Mouse (Mus musculus) cerebellum, postnatal 14 days (tissue): ENCODE measurements around the gene Prox1.

Experiments used
- DNase-seq, 2 experiments: peaks; one replicate each; pipeline ENCODE4 v3.0.0; 2021; ENCODE audit warnings: mixed read lengths in 2 of 2

Gene Prox1

DNA sequence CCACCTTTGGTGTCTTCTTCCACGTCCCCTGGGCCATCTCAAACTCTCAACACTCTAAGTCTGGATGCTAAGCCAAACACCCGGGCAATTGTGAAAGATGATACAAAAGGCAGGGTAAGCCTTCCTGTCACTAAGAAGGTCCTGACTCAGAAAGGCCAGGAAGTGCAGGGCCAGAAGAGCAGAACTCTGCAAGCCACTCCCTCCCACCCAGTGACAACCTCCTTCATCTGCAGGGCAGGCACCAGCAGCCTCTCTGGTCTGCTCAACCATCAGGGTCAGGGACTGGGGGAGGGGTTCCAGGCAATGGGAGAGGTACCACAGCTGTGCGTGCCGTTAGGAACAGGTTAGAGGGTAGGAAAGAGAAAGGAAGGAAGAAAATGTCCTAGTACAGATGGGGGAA is 27.9 kb downstream of the Prox1 start:
- DNase-seq, result no peak

- no peak for DNase-seq
Observed at GRCm38 (mm10) chr1:190140519-190140918, 30.0 kb downstream of the Prox1 start.

- DNase-seq, result no peak
Observed at GRCm38 (mm10) chr1:190139711-190140405, 30.7 kb downstream of the Prox1 start.

GRCm38 (mm10) chr1:190137943-190138342 is 32.6 kb downstream of the Prox1 start:
- peak; percentile 59 to 68 for DNase-seq

DNA sequence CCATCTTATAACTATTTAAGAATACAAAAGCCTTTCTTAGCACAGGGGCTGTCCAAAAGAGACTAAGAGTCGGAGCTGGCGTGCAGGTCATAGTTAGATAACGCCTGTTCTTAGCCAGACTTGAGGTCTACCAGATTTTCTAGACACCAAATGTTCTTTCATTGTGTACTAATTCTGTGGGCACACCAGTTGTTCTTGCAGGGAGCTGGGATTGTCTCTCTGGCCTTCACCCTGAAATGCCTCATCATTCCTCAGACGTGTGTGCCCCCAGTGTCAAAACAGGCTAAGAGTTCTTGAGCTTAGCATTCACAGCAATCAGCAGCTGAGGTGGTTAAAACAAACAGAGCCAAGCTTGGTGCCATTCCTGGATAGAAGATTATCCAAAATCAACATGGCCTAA is 37.6 kb downstream of the Prox1 start:
- DNase-seq, result no peak

- DNase-seq, result no peak
Observed at GRCm38 (mm10) chr1:190130888-190131287, 39.6 kb downstream of the Prox1 start.

DNA sequence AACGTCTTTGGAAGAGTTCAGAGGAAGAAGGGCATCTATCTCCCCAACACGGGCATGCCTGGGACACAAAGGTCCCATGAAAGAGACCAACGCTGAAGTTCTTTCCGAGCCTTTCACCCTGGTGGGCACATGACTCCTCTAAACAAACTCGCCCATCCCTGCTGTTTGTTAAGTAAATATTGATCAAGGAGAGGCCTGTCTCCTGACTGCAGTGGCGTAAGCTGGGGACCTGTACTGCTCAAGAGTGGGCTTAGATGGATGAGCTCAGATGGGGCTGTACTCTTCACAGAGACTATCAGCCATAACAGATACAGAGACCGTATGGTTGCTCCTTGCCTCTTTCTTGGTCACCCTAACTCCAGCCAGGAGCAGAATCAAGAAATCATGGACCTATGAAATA is 41.0 kb downstream of the Prox1 start:
- DNase-seq, result no peak

- DNase-seq, result no peak
Observed at GRCm38 (mm10) chr1:190128674-190129322, 41.7 kb downstream of the Prox1 start.

GRCm38 (mm10) chr1:190127878-190128277 is 42.6 kb downstream of the Prox1 start:
- DNase-seq, result peak in 1 of 2 experiments; percentile 31

DNA sequence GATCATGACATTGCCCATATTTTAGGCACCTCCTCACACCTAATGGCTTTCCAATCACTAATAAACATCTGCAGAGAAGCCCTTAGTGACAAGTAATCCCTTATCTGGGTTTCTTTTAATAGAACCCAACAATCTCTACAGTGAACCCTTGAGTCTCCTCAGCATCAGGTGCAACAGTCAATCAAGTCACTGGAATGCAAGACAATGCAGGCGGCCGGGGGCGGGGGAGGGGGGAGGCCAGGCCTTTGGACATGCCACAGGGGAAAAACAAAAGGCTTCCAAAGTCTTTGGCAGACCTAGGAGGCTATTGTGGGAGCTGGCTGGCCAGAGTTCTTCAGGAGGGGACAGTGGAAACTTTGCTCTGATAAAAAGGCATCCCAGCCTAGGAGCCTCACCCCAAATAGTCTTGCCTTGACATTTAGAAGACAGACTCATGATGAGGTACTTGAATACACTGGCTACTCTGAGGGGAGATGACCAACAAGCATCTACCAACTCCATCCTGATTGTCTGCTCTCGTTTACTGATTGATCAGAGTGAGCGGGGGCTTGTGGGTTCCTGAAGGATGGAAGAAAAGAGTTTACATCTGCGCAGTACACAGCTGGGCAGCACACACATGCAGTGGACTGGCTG is 43.2 kb downstream of the Prox1 start:
- no peak for DNase-seq

DNA sequence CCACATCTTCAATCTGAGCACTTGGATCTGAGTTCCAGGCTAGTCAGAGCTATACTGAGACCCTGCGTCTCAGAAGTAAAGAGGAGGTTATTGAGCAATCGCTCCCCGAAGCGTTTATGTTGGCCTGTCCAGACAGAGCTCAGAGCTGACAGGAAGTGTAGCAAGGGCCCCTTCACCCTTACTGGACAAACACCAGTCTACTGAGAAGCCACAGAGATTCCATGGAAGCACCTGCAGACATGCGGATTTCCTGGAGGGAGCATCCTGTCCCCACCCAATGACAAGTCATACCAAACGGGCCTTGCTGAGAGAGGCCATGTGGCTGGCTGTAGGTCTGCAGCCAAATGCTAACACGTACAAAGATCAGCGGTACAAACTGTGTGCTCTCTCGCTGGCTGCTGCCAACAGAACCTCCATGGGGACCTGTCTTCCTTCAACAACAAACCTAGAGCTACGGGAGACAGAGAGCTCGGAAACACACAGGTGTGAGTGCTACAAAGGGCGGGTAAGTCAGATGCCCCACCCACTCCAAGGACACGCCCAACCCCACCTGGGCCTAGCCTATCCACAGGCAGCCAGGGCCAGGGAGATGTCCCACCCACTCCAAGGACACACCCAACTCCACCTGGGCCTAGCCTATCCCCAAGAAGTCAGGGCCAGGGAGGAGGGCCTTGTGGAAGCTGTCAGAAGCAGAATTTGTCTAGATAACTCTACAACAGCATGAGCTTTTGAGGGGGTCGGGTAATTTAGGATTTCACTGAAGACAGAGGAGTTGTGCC is 45.4 kb downstream of the Prox1 start:
- DNase-seq, result no peak

DNA sequence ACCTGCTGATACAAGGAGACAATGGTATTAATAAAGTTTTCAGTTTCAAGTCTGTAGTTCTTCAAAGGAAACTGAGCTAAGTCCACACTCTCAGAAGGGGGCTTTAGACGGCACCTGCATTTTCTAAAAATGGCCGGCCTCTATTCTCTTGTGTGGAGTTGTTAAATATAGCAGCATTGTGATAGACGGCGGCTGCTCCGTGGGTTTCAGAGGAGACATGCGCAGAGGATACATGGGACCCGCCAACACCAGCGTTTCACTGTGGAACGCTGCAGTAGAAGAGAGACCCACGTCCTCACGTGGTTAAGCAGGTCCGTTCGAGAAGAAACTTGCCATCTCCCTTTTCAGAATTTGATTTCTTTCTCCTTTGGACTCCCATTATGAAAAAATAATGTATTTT is 47.1 kb downstream of the Prox1 start:
- no peak for DNase-seq

- no peak for DNase-seq
Observed at GRCm38 (mm10) chr1:190115985-190116384, 54.5 kb downstream of the Prox1 start.

DNA sequence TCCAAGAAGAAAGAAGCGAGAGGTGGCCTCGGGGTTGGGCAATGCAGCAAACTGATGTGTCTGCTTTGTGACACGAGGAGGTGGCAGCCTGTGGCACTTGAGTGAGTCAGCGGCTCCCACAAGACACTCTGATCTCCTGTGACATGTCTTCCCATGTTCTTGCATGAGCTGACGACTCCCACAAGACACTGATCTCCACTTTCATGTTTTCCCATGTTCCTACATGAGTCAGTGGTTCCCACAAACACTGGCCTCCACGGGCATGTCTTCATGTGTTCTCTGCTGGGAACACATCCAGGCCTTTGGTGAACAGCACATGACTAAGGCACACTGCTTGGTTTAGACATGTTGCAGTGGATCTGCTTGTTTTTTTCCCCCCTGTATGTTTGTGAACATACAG is 58.8 kb downstream of the Prox1 start:
- DNase-seq, result no peak

DNA sequence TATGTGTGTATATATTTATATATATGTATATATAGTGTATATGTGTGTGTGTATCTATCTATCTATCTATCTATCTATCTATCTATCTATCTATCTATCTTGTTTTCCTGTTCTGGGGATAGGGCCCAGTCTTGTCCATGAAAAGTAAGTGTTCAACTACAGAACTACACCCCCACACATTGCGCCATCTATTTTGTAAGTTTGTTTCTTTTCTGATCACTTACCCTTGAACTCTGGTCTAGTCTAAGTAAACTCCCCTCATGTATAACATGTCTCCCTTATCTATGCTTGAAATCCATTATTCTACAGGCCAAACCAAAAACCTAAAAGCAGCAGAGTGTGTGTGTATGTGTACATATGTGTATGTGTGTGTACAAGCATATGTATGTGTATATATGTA is 62.9 kb downstream of the Prox1 start:
- no peak for DNase-seq

GRCm38 (mm10) chr1:190106674-190107420 is 63.7 kb downstream of the Prox1 start:
- DNase-seq, result no peak

DNA sequence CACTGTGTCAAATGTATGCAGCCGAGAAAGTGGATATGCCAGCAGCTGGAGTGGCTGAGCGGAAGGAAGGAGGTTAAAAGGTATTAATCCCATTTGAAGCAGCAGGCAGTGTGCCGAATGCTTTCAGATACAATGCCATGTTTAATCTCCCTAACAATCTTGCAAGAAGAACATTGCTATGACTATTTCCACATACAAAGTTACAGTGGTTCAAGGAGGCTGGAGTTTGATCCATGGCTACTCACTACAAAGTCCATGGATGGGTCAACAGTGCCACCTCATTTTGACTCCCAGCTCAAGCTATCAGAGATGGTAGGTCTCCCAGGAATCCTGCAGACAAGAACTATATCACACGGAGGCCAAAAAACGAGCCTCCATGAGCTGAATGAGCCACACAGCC is 64.5 kb downstream of the Prox1 start:
- no peak for DNase-seq

GRCm38 (mm10) chr1:190093326-190093725 is 77.2 kb downstream of the Prox1 start:
- no peak for DNase-seq

GRCm38 (mm10) chr1:190092076-190092475 is 78.4 kb downstream of the Prox1 start:
- DNase-seq, result no peak

DNA sequence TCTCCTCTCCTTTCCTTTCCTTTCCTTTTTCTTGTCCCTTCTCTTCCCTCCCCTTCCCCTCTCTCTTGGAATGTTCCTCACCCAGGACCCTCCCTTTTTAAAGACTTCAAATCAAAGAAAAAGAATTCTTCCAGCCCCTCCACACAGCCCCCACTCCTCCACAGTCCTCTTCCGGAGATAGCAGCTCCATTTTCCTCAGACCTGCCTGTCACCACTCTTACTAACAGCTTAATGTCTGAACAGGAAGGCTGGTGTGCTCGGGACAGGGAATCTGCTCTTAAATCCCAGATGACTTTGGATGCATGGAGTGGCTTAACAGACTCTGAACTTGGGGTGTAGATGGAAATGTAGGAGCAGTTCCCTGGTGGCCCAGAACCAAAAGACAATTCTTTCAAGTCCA is 81.6 kb downstream of the Prox1 start:
- no peak for DNase-seq

GRCm38 (mm10) chr1:190085703-190086102 is 84.8 kb downstream of the Prox1 start:
- DNase-seq, result peak; percentile 38 to 57

GRCm38 (mm10) chr1:190079643-190080275 is 90.8 kb downstream of the Prox1 start:
- DNase-seq, result no peak
